Mouse (Mus musculus): Measurements from ENCODE around the gene Bricd5.

- TF ChIP-seq CTCF (IDR thresholded peaks at IDR 0.05; ENCODE audit: low read depth) (peak; percentile 99), EP300 (IDR thresholded peaks at IDR 0.05; ENCODE audit: low read depth) (no peak)
Observed at GRCm38 (mm10) chr17:24478663-24479380, 5.1 kb downstream of the Bricd5 start, which contains the start of gene Mlst8.
